Mouse (Mus musculus) heart, postnatal 0 days (tissue): ENCODE results near the gene Polr2g.

ENCODE experiments used
- CTCF ChIP-seq: IDR thresholded peaks from 2 replicates; pipeline ENCODE4 v1.5.1; 2016; ENCODE audit warnings: antibody characterized with exemption, control low read depth, low read depth
- EP300 ChIP-seq: IDR thresholded peaks from 2 replicates; pipeline ENCODE4 v1.6.1; 2016; ENCODE audit warnings: antibody characterized with exemption, low read depth

GRCm38 (mm10) chr19:8844371-8845129 is 46.2 kb upstream of the Polr2g start:
- no peak for TF ChIP-seq EP300
- peak; percentile 73 for TF ChIP-seq CTCF
